Mouse (Mus musculus): ENCODE measurements at regions not wholly inside any gene's neighbourhood (a gene's known extent, or its start where the extent isn't known, plus 50 kb on each side); places are given as distances from the start of the nearest gene placed in this dataset.
A peak's percentile ranks its signal among the peaks of the same experiment; 100 is the strongest.

GRCm38 (mm10) chr7:89579539-89579938 lies 52.6 kb upstream of the Prss23 start:
- WGBS = 53% methylated on average over 6 of the region's 6 CpGs
- no peak overlapping the region for H3K4me3 ChIP-seq (ENCODE audit: low read depth, low read length)
- no peaks in the 10 kb centered on the region for H3K9me3 ChIP-seq (ENCODE audit: control insufficient read depth, low read length)
- H3K9ac ChIP-seq (ENCODE audit: low read length) = no peak overlapping the region
- H3K27ac ChIP-seq (ENCODE audit: low read depth, low read length) = no peak overlapping the region
- no peak overlapping the region for H3K4me2 ChIP-seq
- H3K36me3 ChIP-seq (ENCODE audit: control insufficient read depth, insufficient read depth, low read length) = no peaks in the 10 kb centered on the region
- DNase-seq (ENCODE audit: low spot score, missing footprints) (no peak), ATAC-seq (ENCODE audit: low FRiP score) (peak; percentile 78; the same call in 1 of the 2 replicates)
- no peaks in the 10 kb centered on the region for H3K4me1 ChIP-seq (ENCODE audit: control insufficient read depth, insufficient read depth, low read length)
- H3K27me3 ChIP-seq (ENCODE audit: control insufficient read depth, insufficient read depth, low read length) = no peaks in the 10 kb centered on the region
